Mouse (Mus musculus) neutrophil, adult 5-6 weeks (primary cell): ENCODE results near the gene Theg. TPM values are rescaled to one million over a fixed set of nuclear protein-coding genes. Genes with fewer than 3 reads are reported as not detected.

Source experiments
- ATAC-seq: fragments of 151-379, 151-347 bp; 2 replicates; pipeline ENCODE4 v1.8.0; 2017; ENCODE audit warnings: mild to moderate bottlenecking, moderate TSS enrichment; ENCODE audit not compliant: insufficient number of reproducible peaks, poor library complexity, low FRiP score, severe bottlenecking; ENCODE audit errors: extremely low read depth
- total RNA-seq: library from RNA; stranded (forward); fragments of 200-1000 nt; gene quantifications from 2 replicates; pipeline ENCODE4 v1.2.3, GENCODE M21; 2017

Gene Theg
- total RNA-seq, 1 experiment from 2014 or later, result not detected

DNA sequence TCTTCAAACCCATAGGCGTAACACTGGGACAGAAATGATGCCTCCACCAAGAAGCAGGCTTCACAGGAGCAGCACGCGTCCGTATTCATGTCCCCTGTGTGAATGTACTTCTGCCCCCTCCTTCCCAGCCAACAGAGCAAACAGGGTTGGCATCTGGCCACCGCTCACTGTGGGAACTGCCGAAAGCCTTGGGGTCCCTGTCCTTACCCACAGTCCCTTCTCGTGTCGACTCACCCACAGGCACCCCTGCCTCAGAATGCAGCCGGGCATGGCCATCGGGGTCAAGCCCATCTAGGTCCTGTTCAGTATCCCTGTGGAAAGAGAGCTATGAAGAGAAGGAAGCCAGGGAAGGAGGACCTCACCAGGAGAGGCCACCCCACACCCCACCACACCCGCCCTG is 45.0 kb downstream of the Theg start:
- no peak for ATAC-seq

DNA sequence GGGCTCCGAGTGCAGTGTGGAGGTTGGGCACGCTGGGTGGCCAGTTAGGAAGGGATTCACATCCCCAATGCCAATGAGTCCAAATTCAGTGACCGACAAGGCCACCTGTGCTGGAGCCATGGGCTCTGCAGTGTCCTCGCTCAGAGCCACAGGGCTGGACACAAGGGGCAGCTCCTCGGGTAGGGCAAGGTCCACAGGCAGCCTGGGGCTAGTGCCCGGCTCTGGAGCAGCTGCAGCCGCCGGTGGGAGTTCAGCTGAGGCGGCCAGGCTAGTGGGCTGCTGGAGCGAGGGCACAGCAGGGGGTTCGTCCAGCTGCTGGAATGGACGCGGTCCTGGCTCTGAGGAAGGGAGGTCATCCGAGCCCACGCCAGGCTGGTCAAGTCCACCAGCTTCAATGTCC is 45.6 kb downstream of the Theg start:
- ATAC-seq, result no peak

GRCm38 (mm10) chr10:79540746-79541145 is 46.4 kb downstream of the Theg start:
- no peak for ATAC-seq

- no peak for ATAC-seq
Measured at GRCm38 (mm10) chr10:79539701-79540495, 47.2 kb downstream of the Theg start.

DNA sequence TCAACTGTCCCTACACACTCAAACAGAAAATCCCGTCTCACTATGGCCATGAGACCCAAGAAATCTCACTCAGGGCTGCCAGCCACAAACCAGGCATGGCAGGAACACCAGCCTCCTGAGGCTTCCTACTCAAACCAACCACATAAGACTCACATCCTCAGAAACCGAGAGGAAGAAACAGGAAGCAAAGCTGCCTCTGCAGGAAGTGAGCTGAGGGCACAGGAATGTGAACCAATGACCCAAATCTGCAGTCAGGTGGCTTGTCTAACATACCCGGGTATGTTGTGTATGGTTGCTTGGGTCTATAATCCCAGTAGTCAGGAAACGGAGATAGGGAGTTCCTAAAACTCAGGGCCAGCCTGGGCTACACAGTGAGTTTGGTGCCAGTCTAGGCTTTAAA is 48.3 kb downstream of the Theg start:
- no peak for ATAC-seq

DNA sequence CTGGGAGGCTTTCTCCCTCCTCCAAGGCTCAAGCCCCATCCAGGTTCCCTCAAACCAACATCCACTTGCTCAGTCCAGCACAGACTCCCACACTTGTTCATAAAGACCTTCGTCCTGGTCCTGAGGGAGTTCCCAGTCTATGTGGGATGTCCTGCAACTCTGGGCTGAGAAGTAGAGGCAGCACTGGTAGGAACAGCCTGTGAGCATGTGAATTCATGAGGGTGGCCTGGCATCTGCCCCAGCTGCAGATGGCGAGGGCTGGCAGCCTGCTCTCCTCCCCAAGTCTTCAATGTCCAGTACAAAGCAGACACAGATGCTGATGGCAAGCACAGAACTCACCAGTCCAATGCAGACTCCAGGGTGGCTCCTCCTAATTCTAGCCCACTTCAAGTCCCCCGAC is 48.8 kb downstream of the Theg start:
- ATAC-seq, result no peak

DNA sequence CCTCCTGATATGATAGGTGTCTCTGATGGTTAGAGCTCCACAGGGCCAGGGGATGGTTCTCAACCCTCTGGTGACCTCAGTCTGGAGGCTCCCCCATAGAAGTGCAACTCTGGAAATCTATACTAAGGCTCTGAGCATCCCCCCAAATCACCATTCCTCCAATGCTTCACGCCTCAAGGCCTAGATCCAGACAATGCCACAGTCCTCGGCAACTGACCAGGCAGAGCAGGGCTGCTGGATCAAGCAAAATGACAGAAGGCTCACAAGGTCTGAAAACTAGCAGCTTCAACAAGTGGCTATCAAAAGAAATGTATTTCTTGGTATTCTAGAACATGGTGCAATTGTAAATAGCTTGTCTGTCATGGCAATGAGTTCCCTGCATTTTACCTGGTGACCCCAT is 49.4 kb downstream of the Theg start:
- no peak for ATAC-seq

GRCm38 (mm10) chr10:79537271-79537670 is 49.9 kb downstream of the Theg start:
- no peak for ATAC-seq

DNA sequence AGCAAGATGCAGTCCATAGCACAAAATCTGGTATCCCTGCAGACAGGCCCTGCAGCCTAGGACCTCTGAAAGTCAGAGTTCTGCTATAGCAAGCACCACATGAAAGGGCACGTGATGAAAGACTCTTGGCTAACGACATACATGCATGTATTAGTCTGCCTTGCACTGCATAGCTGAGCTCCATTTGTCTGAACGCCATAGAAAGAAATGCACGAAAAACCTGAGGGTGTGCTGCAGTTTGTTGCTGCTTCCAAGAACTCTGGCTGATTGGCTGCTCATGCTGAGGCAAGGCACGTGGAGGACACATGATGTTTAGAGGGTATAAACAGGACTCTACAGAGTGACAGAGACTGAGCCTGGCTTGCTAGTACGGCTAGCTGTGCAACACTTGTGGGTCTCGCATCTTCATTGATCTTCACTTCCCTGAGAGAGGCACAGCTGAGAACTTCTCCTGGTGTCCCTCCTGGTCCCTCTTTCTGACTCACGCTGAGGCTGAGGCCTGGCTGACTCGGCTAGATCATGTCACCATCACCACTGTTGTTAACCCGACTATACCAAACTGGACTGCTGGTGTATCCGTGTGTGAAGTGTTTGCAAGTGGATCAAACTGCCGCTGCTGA is 50.6 kb downstream of the Theg start:
- ATAC-seq, result no peak

GRCm38 (mm10) chr10:79535431-79535830 is 51.7 kb downstream of the Theg start:
- no peak for ATAC-seq

DNA sequence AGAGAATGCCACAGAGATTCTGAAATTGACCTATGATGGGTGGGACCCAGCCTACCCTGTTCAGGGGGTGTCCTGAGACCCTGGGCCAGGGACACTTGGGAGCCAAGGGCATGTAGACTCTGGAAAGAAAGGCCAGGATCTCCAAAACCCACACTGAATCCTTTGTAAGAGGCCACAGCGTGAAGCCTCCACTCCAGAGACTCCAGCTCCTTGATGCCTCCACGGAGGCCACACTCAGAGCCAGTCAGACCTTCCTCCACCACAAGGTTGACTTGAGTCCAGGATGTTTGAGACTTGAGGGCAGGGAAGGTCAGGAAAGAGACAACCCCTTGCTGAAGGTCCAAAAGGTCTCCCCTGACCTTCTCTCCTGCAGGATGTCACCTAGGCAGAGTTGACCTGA is 52.7 kb downstream of the Theg start:
- no peak for ATAC-seq

- peak; percentile 49 for ATAC-seq
Measured at GRCm38 (mm10) chr10:79533126-79533911, 53.8 kb downstream of the Theg start, which contains the start of gene Plpp2. Gene Plpp2 (minus strand): TSS chr10:79533796.

- ATAC-seq, result no peak
Measured at GRCm38 (mm10) chr10:79532678-79533077, 54.5 kb downstream of the Theg start.

GRCm38 (mm10) chr10:79531593-79531992 is 55.5 kb downstream of the Theg start:
- no peak for ATAC-seq

- ATAC-seq, result no peak
Measured at GRCm38 (mm10) chr10:79530721-79531120, 56.4 kb downstream of the Theg start.

DNA sequence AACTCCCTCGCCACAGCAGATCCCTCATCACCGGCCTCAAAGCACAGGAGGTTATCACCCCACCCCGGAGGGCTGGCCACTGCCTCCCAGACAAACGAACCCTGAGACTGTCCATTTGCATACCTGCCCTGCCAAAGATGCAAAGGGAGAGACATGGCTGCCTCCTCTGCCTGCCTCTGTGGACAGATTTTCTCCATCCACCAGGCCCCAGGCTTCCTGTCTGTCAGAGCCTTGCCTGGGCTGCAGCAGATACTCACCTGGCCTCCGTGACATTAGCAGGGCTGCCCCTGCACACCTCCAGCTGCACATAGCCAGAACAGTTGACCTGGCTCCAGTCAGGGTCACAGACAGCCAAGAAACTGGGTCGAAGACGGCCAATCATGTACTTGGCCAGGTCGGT is 56.9 kb downstream of the Theg start:
- ATAC-seq, result no peak

DNA sequence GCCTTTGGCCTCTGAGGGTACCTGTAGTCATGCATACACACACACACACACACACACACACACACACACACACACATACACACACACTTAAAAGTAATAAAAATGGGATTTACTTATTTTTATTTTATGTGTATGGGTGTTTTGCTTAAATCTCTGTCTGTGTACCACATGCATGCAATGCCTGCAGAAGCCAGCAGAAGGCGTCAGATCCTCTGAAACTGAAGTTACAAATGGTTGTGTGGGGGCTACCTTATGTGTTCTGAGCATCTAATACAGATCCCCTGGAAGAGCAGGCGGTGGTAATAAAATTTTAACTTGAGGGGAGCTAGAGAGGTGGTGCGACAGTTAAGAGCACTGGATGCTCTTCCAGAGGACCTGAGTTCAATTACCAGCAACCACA is 59.0 kb downstream of the Theg start:
- no peak for ATAC-seq

DNA sequence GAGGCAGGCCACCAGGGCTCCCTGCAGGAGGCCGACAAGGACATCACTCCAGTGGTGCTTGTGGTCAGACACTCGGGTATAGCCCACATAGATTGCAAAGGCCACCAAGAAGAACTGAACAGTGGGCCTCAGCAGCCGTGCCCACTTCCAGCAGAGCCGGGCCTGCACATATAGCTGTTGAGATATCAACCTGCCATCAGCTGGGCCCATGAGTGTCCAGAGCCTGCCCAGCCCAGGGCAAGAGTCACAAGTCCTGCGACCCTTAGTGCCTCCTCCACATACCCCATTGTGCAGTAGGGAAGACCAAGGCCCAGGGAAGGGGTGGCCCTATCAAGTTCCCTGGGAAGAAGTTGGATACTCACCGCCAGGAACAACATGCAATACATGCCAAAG is 59.7 kb downstream of the Theg start:
- no peak for ATAC-seq

DNA sequence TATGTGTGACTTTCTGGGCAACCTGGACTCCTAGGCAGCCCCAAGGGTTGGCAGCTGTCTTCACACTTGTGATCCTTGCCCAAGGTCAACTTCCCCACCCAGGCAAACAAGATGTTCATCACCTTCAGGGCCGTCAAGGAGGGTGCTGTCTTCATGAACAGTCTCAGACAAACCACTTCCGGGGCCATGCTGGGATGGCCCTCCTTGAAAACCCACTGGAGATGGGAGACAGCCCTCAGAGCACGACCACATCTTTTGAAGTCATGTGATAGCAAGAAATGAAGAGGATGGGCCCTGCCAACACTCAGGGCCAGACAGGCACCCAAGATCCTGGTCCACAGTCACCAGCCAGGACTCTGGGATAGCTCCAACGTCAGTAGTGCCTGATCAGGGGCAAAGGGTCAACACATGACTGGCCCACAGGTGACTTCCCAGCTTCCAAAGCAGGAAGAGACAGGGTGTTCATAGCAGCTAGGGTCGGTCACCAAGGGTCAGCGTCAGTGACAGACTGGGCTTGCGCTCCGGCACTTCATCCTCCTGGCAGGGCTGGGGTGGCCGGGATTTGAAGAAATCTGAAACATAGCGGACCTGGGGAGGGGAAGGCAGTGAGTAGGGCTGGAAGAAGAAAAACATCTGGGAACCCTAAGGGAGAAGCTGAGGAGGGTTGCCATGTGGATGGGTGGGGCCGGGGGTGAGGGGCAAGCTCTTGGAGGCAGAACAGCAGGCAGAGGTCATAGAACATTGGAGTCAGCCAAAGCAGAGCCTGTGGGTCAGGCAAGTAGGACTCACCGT is 60.3 kb downstream of the Theg start:
- ATAC-seq, result no peak
